Mouse (Mus musculus) CH12.LX (cell line): ENCODE measurements around the gene Kcnip4.

Experiments used
- CHD1 ChIP-seq: IDR thresholded peaks from 2 replicates; pipeline ENCODE4 v1.6.1; 2012; ENCODE audit warnings: low read depth, low read length, improper control_type of control experiment, inconsistent platforms
- CTCF ChIP-seq, 2 experiments: IDR thresholded peaks in 1 of 2; conservative IDR thresholded peaks in 1 of 2; 2 replicates each; pipeline ENCODE4 v1.5.1; 2011 to 2012; ENCODE audit warnings: low read depth in 2 of 2, low read length in 2 of 2, improper control_type of control experiment in 1 of 2, inconsistent platforms in 1 of 2, mild to moderate bottlenecking in 1 of 2, moderate library complexity in 1 of 2
- E2F4 ChIP-seq: IDR thresholded peaks from 2 replicates; pipeline ENCODE4 v1.6.1; 2011; ENCODE audit warnings: low read depth, low read length, improper control_type of control experiment; ENCODE audit not compliant: insufficient replicate concordance
- EP300 ChIP-seq: IDR thresholded peaks from 2 replicates; pipeline ENCODE4 v1.6.1; 2011; ENCODE audit warnings: low read length, improper control_type of control experiment
- HCFC1 ChIP-seq: IDR thresholded peaks from 2 replicates; pipeline ENCODE4 v1.6.1; 2012; ENCODE audit warnings: low read depth, mild to moderate bottlenecking, inconsistent platforms, low read length, improper control_type of control experiment
- KAT2A ChIP-seq: IDR thresholded peaks from 2 replicates; pipeline ENCODE4 v1.6.1; 2012; ENCODE audit warnings: low read length, improper control_type of control experiment, inconsistent platforms; ENCODE audit not compliant: insufficient replicate concordance
- MAFK ChIP-seq: IDR thresholded peaks from 2 replicates; pipeline ENCODE4 v1.6.1; 2011; ENCODE audit warnings: low read length, improper control_type of control experiment; ENCODE audit not compliant: insufficient replicate concordance
- RAD21 ChIP-seq: IDR thresholded peaks from 2 replicates; pipeline ENCODE4 v1.6.1; 2011; ENCODE audit warnings: low read depth, mild to moderate bottlenecking, low read length, improper control_type of control experiment, moderate library complexity

- TF ChIP-seq CTCF (conservative IDR thresholded peaks at IDR 0.05 in 1 of 2, IDR thresholded peaks at IDR 0.05 in 1 of 2; ENCODE audit: low read depth in 2 of 2, low read length in 2 of 2), result no peak
- no peak for TF ChIP-seq E2F4
- TF ChIP-seq HCFC1, result no peak
- TF ChIP-seq MAFK, result no peak
- TF ChIP-seq KAT2A, result no peak
- TF ChIP-seq CHD1, result no peak
- TF ChIP-seq RAD21, result no peak
- TF ChIP-seq EP300, result no peak
Measured at GRCm38 (mm10) chr5:49571876-49572275, 47.2 kb upstream of the Kcnip4 start.
